Mouse (Mus musculus) hindbrain, embryonic 15.5 days (tissue): ENCODE results near the gene Aff3. TPM values are rescaled to one million over a fixed set of nuclear protein-coding genes. Genes with fewer than 3 reads are reported as not detected.

Source experiments
- ATAC-seq: fragments of 200-750 bp; cut with Nextera tagmentation; 2 replicates; pipeline ENCODE4 v1.8.0; 2017; ENCODE audit warnings: low read depth, moderate number of reproducible peaks, moderate TSS enrichment; ENCODE audit not compliant: low FRiP score
- H3K27ac ChIP-seq: fragments of 300-500 bp; sonication (generic); replicated peaks from 2 replicates; pipeline ENCODE4 v1.5.1; 2015; ENCODE audit warnings: mild to moderate bottlenecking, inconsistent platforms
- H3K27me3 ChIP-seq: fragments of 300-500 bp; sonication (generic); 2 replicates; pipeline ENCODE4 v1.6.1; 2015; ENCODE audit warnings: control low read depth, inconsistent platforms
- H3K36me3 ChIP-seq: fragments of 300-500 bp; sonication (generic); 2 replicates; pipeline ENCODE4 v1.6.1; 2015; ENCODE audit warnings: control low read depth, inconsistent platforms
- H3K4me1 ChIP-seq: fragments of 300-500 bp; sonication (generic); replicated peaks from 2 replicates; pipeline ENCODE4 v1.6.1; 2015; ENCODE audit warnings: control low read depth, inconsistent platforms
- H3K4me2 ChIP-seq: fragments of 300-500 bp; sonication (generic); 2 replicates; pipeline ENCODE4 v1.6.1; 2015; ENCODE audit warnings: moderate library complexity, mild to moderate bottlenecking, inconsistent platforms
- H3K4me3 ChIP-seq: fragments of 300-500 bp; sonication (generic); 2 replicates; pipeline ENCODE4 v1.5.1; 2015; ENCODE audit warnings: mild to moderate bottlenecking, inconsistent platforms
- H3K9ac ChIP-seq: fragments of 300-500 bp; sonication (generic); 2 replicates; pipeline ENCODE4 v1.6.1; 2015; ENCODE audit warnings: inconsistent platforms
- H3K9me3 ChIP-seq: fragments of 300-500 bp; sonication (generic); 2 replicates; pipeline ENCODE4 v1.6.1; 2016; ENCODE audit warnings: control low read depth, inconsistent platforms
- WGBS: fragments of 180-500 bp; shearing (Covaris S2); methylation state at CpG from one replicate; pipeline ENCODE4 v1.1.7; 2015; 5-methylcytosine and 5-hydroxymethylcytosine counted together
- polyA plus RNA-seq: library from polyadenylated mRNA; unstranded; fragments of >200 nt; fragmentation: Nextera tagmentation; extraction: Ambion mirVana; gene quantifications from 2 replicates; pipeline ENCODE4 v1.2.1, GENCODE M21; 2015

The Aff3 gene
- polyA plus RNA-seq = 33.4 and 37.8 TPM in 2 replicates

GRCm38 (mm10) chr1:38664777-38665176, at the start of gene Aff3:
Gene Aff3, minus strand, starts transcription at chr1:38664955.
- H3K4me1 ChIP-seq = no peaks in the 10 kb centered on the region
- H3K36me3 ChIP-seq = no peaks in the 10 kb centered on the region
- H3K4me2 ChIP-seq = no peak within 1 kb of the TSS
- H3K27me3 ChIP-seq = no peaks in the 10 kb centered on the region
- WGBS = 88% methylated on average over 13 of the region's 13 CpGs
- H3K9me3 ChIP-seq = no peaks in the 10 kb centered on the region
- H3K4me3 ChIP-seq = no peak within 1 kb of the TSS
- H3K9ac ChIP-seq = no peak within 1 kb of the TSS
- H3K27ac ChIP-seq = no peak within 1 kb of the TSS
- no peak for ATAC-seq

GRCm38 (mm10) chr1:38700646-38701045, 35.9 kb upstream of the Aff3 start:
- Histone ChIP-seq H3K27ac (no peak overlapping the region), H3K36me3 (no peaks in the 10 kb centered on the region), H3K9ac (no peak overlapping the region), H3K4me2 (no peak overlapping the region), H3K27me3 (no peaks in the 10 kb centered on the region), H3K4me3 (no peak overlapping the region), H3K9me3 (no peaks in the 10 kb centered on the region), H3K4me1 (peaks cover 4% of the 10 kb centered on the region; the same call in 1 of the 2 replicates)
- WGBS = 77% methylated on average over 6 of the region's 6 CpGs
- no peak for ATAC-seq

- no peaks in the 10 kb centered on the region for H3K9me3 ChIP-seq
- no peak overlapping the region for H3K4me2 ChIP-seq
- no peak overlapping the region for H3K9ac ChIP-seq
- peaks cover 4% of the 10 kb centered on the region; the same call in 1 of the 2 replicates for H3K4me1 ChIP-seq
- no peak for ATAC-seq
- H3K27ac ChIP-seq = no peak overlapping the region
- H3K4me3 ChIP-seq = no peak overlapping the region
- WGBS = 87% methylated on average over 10 of the region's 10 CpGs
- H3K36me3 ChIP-seq = no peaks in the 10 kb centered on the region
- no peaks in the 10 kb centered on the region for H3K27me3 ChIP-seq
Observed at GRCm38 (mm10) chr1:38699244-38699643, 34.5 kb upstream of the Aff3 start.

- Histone ChIP-seq H3K9ac (no peak overlapping the region), H3K27ac (peak overlapping the region; percentile 43; the same call in 1 of the 2 replicates), H3K4me2 (no peak overlapping the region), H3K36me3 (no peaks in the 10 kb centered on the region), H3K4me1 (peaks cover 4% of the 10 kb centered on the region; the same call in 1 of the 2 replicates), H3K4me3 (no peak overlapping the region), H3K27me3 (no peaks in the 10 kb centered on the region), H3K9me3 (no peaks in the 10 kb centered on the region)
- ATAC-seq = peak; percentile 59
- 32% methylated on average over 15 of the region's 15 CpGs for WGBS
Observed at GRCm38 (mm10) chr1:38695812-38696681, 31.3 kb upstream of the Aff3 start.

- Histone ChIP-seq H3K4me3 (no peak overlapping the region), H3K9me3 (no peaks in the 10 kb centered on the region), H3K27ac (no peak overlapping the region), H3K36me3 (no peaks in the 10 kb centered on the region), H3K9ac (no peak overlapping the region), H3K27me3 (no peaks in the 10 kb centered on the region), H3K4me2 (no peak overlapping the region), H3K4me1 (peaks cover 4% of the 10 kb centered on the region; the same call in 1 of the 2 replicates)
- 84% methylated on average over 2 of the region's 2 CpGs for WGBS
- ATAC-seq = no peak
Observed at GRCm38 (mm10) chr1:38695089-38695811, 30.5 kb upstream of the Aff3 start.

- WGBS = 56% methylated on average over 5 of the region's 5 CpGs
- Histone ChIP-seq H3K4me1 (peaks cover 4% of the 10 kb centered on the region; the same call in 1 of the 2 replicates), H3K9me3 (no peaks in the 10 kb centered on the region), H3K27ac (no peak overlapping the region), H3K9ac (no peak overlapping the region), H3K4me3 (no peak overlapping the region), H3K27me3 (no peaks in the 10 kb centered on the region), H3K4me2 (no peak overlapping the region), H3K36me3 (no peaks in the 10 kb centered on the region)
- no peak for ATAC-seq
Observed at GRCm38 (mm10) chr1:38694142-38694541, 29.4 kb upstream of the Aff3 start.

- no peak overlapping the region for H3K4me3 ChIP-seq
- H3K4me2 ChIP-seq = no peak overlapping the region
- WGBS = 76% methylated on average over 6 of the region's 6 CpGs
- H3K27ac ChIP-seq = no peak overlapping the region
- no peak overlapping the region for H3K9ac ChIP-seq
- no peaks in the 10 kb centered on the region for H3K36me3 ChIP-seq
- no peaks in the 10 kb centered on the region for H3K27me3 ChIP-seq
- ATAC-seq = no peak
- no peaks in the 10 kb centered on the region for H3K4me1 ChIP-seq
- no peaks in the 10 kb centered on the region for H3K9me3 ChIP-seq
Observed at GRCm38 (mm10) chr1:38690471-38690870, 25.7 kb upstream of the Aff3 start.

- Histone ChIP-seq H3K27ac (no peak overlapping the region), H3K4me1 (no peaks in the 10 kb centered on the region), H3K27me3 (no peaks in the 10 kb centered on the region), H3K4me2 (no peak overlapping the region), H3K4me3 (no peak overlapping the region), H3K9ac (no peak overlapping the region), H3K9me3 (no peaks in the 10 kb centered on the region), H3K36me3 (no peaks in the 10 kb centered on the region)
- no peak for ATAC-seq
- 74% methylated on average over 5 of the region's 5 CpGs for WGBS
Observed at GRCm38 (mm10) chr1:38688216-38688615, 23.5 kb upstream of the Aff3 start.

- Histone ChIP-seq H3K9ac (no peak overlapping the region), H3K4me1 (no peaks in the 10 kb centered on the region), H3K27ac (no peak overlapping the region), H3K4me2 (no peak overlapping the region), H3K9me3 (no peaks in the 10 kb centered on the region), H3K27me3 (no peaks in the 10 kb centered on the region), H3K36me3 (no peaks in the 10 kb centered on the region), H3K4me3 (no peak overlapping the region)
- no peak for ATAC-seq
- 89% methylated on average over 5 of the region's 5 CpGs for WGBS
Observed at GRCm38 (mm10) chr1:38685706-38686105, 21.0 kb upstream of the Aff3 start.

GRCm38 (mm10) chr1:38683158-38683721, 18.5 kb upstream of the Aff3 start:
- Histone ChIP-seq H3K4me3 (no peak overlapping the region), H3K4me1 (no peaks in the 10 kb centered on the region), H3K9me3 (no peaks in the 10 kb centered on the region), H3K27ac (no peak overlapping the region), H3K36me3 (no peaks in the 10 kb centered on the region), H3K27me3 (no peaks in the 10 kb centered on the region), H3K9ac (no peak overlapping the region), H3K4me2 (no peak overlapping the region)
- 88% methylated on average over 10 of the region's 10 CpGs for WGBS
- ATAC-seq = no peak

GRCm38 (mm10) chr1:38679890-38680289, 15.1 kb upstream of the Aff3 start:
- Histone ChIP-seq H3K4me2 (no peak overlapping the region), H3K9ac (no peak overlapping the region), H3K36me3 (no peaks in the 10 kb centered on the region), H3K9me3 (no peaks in the 10 kb centered on the region), H3K4me1 (no peaks in the 10 kb centered on the region), H3K27me3 (no peaks in the 10 kb centered on the region), H3K27ac (no peak overlapping the region), H3K4me3 (no peak overlapping the region)
- ATAC-seq = no peak
- WGBS = 91% methylated on average over 8 of the region's 8 CpGs

GRCm38 (mm10) chr1:38671756-38672155, 7.0 kb upstream of the Aff3 start:
- Histone ChIP-seq H3K27me3 (no peaks in the 10 kb centered on the region), H3K27ac (no peak overlapping the region), H3K9me3 (no peaks in the 10 kb centered on the region), H3K4me1 (no peaks in the 10 kb centered on the region), H3K4me3 (no peak overlapping the region), H3K4me2 (no peak overlapping the region), H3K9ac (no peak overlapping the region), H3K36me3 (no peaks in the 10 kb centered on the region)
- 81% methylated on average over 3 of the region's 3 CpGs for WGBS
- ATAC-seq = no peak
